In the genomic region with DNA sequence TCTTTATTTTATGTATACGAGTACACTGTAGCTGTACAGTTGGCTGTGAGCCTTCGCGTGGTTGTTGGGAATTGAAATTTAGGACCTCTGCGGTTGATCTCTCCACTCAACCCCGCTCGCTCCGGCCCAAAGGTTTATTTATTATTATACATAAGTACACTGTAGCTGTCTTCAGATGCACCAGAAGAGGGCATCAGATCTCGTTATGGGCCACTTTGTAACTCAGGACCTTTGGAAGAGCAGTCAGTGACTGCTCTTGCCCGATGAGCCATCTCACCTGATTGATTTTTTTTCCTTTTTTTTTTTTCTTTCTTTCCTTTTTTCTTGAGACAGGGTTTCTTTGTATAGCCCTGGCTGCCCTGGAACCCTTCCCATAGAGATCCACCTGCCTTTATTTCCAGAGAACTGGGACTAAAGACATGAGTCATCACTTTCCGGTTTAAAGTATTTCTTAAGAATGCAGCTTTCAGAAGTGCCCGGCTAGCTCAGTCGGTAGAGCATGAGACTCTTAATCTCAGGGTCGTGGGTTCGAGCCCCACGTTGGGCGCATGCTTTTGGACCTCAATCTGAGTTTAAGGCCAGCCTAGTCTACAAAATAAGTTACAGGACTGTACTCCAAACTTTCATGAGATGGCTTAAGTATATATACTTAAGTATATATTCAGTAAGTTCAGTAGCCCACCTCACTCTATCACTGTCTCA, we compare ENCODE assay signal across 8 mouse cellular contexts. TPM values are rescaled to one million over a fixed set of nuclear protein-coding genes. Genes with fewer than 3 reads are reported as not detected.
A peak's percentile ranks its signal among the peaks of the same experiment; 100 is the strongest.
DNase-seq lines count a peak whose midpoint lies in the region; ATAC-seq lines count a peak whose summit lies in the region.

No protein-coding gene starts in this region.

- H3K36me3 ChIP-seq in erythroblast, embryonic 14.5 days (ENCODE audit: control insufficient read depth), result no peaks in the 10 kb centered on the region
- no peaks in the 10 kb centered on the region for H3K36me3 ChIP-seq in neural tube, embryonic 11.5 days (ENCODE audit: control insufficient read depth, insufficient read depth, low read length)

- peak overlapping the region; percentile 61 for H3K4me3 ChIP-seq in erythroblast, embryonic 14.5 days (replicated peaks)
- H3K4me3 ChIP-seq in neural tube, embryonic 11.5 days (ENCODE audit: low read depth, low read length), result 0 out of 2 replicates have a peak overlapping the region, but pooled peaks have one; percentile 8

- H3K4me1 ChIP-seq in erythroblast, embryonic 14.5 days (ENCODE audit: control insufficient read depth), result peaks cover 62% of the 10 kb centered on the region
- H3K4me1 ChIP-seq in neural tube, embryonic 11.5 days (ENCODE audit: control insufficient read depth, insufficient read depth, low read length), result no peaks in the 10 kb centered on the region

- H3K27me3 ChIP-seq in erythroblast, embryonic 14.5 days (ENCODE audit: control insufficient read depth), result peaks cover 22% of the 10 kb centered on the region
- H3K27me3 ChIP-seq in neural tube, embryonic 11.5 days (ENCODE audit: control insufficient read depth, insufficient read depth, low read length), result no peaks in the 10 kb centered on the region; the same call in 1 of the 2 replicates

- peak overlapping the region; percentile 26 for H3K4me2 ChIP-seq in neural tube, embryonic 11.5 days (ENCODE audit: low read depth)

- no peak overlapping the region for H3K9ac ChIP-seq in neural tube, embryonic 11.5 days (ENCODE audit: low read length)

- 7% methylated on average over 16 of the region's 16 CpGs for WGBS in neural tube, embryonic 11.5 days

- DNase-seq in adrenal gland, adult (ENCODE audit: inconsistent age in 2 of 2, low spot score in 1 of 2), result peak; percentile 53 to 88
- no peak for DNase-seq in adrenal gland, postnatal 4 days (ENCODE audit: low spot score in 2 of 2)
- DNase-seq in spleen, adult 12 weeks (ENCODE audit: low spot score), result peak; percentile 50
- DNase-seq in spleen, adult 18-20 months, result no peak
- DNase-seq in kidney, postnatal 10 days, result peak; percentile 24
- DNase-seq in neural tube, embryonic 11.5 days (ENCODE audit: low spot score), result peak; percentile 43
- no peak for DNase-seq in gastrocnemius, postnatal 14 days

- no peak for ATAC-seq in neural tube, embryonic 11.5 days (ENCODE audit: insufficient read depth, low FRiP score, low TSS enrichment)

- H3K27ac ChIP-seq in neural tube, embryonic 11.5 days (ENCODE audit: low read depth, low read length), result no peak overlapping the region

- intact Hi-C loops in gastrocnemius, postnatal 14 days (cut with DNase I; ENCODE audit: low total_unique reads), result no loop called here

- H3K9me3 ChIP-seq in erythroblast, embryonic 14.5 days (ENCODE audit: control insufficient read depth, low read length), result no peaks in the 10 kb centered on the region
- no peaks in the 10 kb centered on the region for H3K9me3 ChIP-seq in neural tube, embryonic 11.5 days (ENCODE audit: control insufficient read depth, low read length)

RNA-seq across cellular contexts. Expression of a gene that starts 24.2 kb away (rescaled TPM):
- not detected for total RNA-seq in adrenal gland, postnatal 4 days (2021)
- not detected in 2 replicates for polyA plus RNA-seq in erythroblast, embryonic 14.5 days (2012)
- not detected in 2 replicates for polyA plus RNA-seq in neural tube, embryonic 11.5 days (2014; fragmentation: Nextera tagmentation; extraction: Ambion mirVana)
- total RNA-seq in gastrocnemius, postnatal 14 days (2021), result not detected

Comparison
In these comparisons a context has a peak if more than half of its experiments do, and no peak if none do; other contexts are left out.
1. DNase-seq: peak in adrenal gland, adult (2 of 2), spleen, adult 12 weeks (single experiment), kidney, postnatal 10 days (single experiment) and neural tube, embryonic 11.5 days (single experiment); none in adrenal gland, postnatal 4 days (0 of 2), spleen, adult 18-20 months (0 of 2) and gastrocnemius, postnatal 14 days (single experiment).